Mouse (Mus musculus) ES-E14 (cell line): ENCODE results near the gene Fam118a. TPM values are rescaled to one million over a fixed set of nuclear protein-coding genes. Genes with fewer than 3 reads are reported as not detected.

Experiments used
- DNase-seq: peaks from one replicate; pipeline ENCODE4 v3.0.0-alpha.2; 2013; ENCODE audit warnings: low read depth, low spot score
- H3K27ac ChIP-seq: 2 replicates; pipeline ENCODE4 v1.5.1; 2012; ENCODE audit warnings: low read depth, mild to moderate bottlenecking, low read length, moderate library complexity, mixed read lengths; ENCODE audit not compliant: poor library complexity, insufficient read depth, severe bottlenecking
- H3K36me3 ChIP-seq: 2 replicates; pipeline ENCODE4 v1.6.1; 2012; ENCODE audit warnings: mild to moderate bottlenecking, low read length, moderate library complexity, mixed read lengths; ENCODE audit not compliant: control insufficient read depth, poor library complexity, insufficient read depth, severe bottlenecking
- H3K4me1 ChIP-seq, 2 experiments: fragments of 150-350 bp in 1 of 2; sonication (generic) in 1 of 2; 2 replicates each; pipeline ENCODE4 v1.6.1; 2012; ENCODE audit warnings: low read length in 2 of 2, mild to moderate bottlenecking in 1 of 2, mixed read lengths in 1 of 2; ENCODE audit not compliant: control insufficient read depth in 2 of 2, insufficient read depth in 2 of 2, poor library complexity in 1 of 2
- H3K4me3 ChIP-seq, 2 experiments: fragments of 150-350 bp in 1 of 2; sonication (generic) in 1 of 2; 2 replicates each; pipeline ENCODE4 v1.5.1; 2012; ENCODE audit warnings: low read length in 2 of 2, low read depth in 1 of 2, mild to moderate bottlenecking in 1 of 2, mixed read lengths in 1 of 2; ENCODE audit not compliant: insufficient read depth in 1 of 2, poor library complexity in 1 of 2, severe bottlenecking in 1 of 2
- H3K9ac ChIP-seq: 2 replicates; pipeline ENCODE4 v1.6.1; 2012; ENCODE audit warnings: low read depth, mild to moderate bottlenecking, low read length, mixed read lengths; ENCODE audit not compliant: poor library complexity, insufficient read depth, severe bottlenecking
- H3K9me3 ChIP-seq: fragments of 150-350 bp; sonication (generic); 2 replicates; pipeline ENCODE4 v1.6.1; 2012; ENCODE audit warnings: low read depth, mild to moderate bottlenecking, low read length; ENCODE audit not compliant: control insufficient read depth, insufficient read depth
- CHD2 ChIP-seq: IDR thresholded peaks from 2 replicates; pipeline ENCODE4 v1.6.1; 2014; ENCODE audit warnings: mild to moderate bottlenecking, low read depth, low read length, inconsistent platforms
- HCFC1 ChIP-seq: IDR thresholded peaks from 2 replicates; pipeline ENCODE4 v1.6.1; 2012; ENCODE audit warnings: low read length, inconsistent platforms, borderline replicate concordance; ENCODE audit not compliant: insufficient read depth
- MAFK ChIP-seq: IDR thresholded peaks from 2 replicates; pipeline ENCODE4 v1.6.1; 2014; ENCODE audit warnings: mild to moderate bottlenecking, low read depth, low read length, inconsistent platforms; ENCODE audit not compliant: insufficient read depth
- ZC3H11A ChIP-seq: IDR thresholded peaks from 2 replicates; pipeline ENCODE4 v1.6.1; 2012; ENCODE audit warnings: low read depth, mild to moderate bottlenecking, inconsistent platforms, low read length, borderline replicate concordance
- ZNF384 ChIP-seq: IDR thresholded peaks from 2 replicates; pipeline ENCODE4 v1.6.1; 2012; ENCODE audit warnings: low read depth, low read length, inconsistent platforms
- in situ Hi-C, 2 experiments: fragments of 600-800 bp; cut with MboI; formaldehyde crosslinking; loops; one replicate each; pipeline ENCODE4 v1.15.1; 2025; ENCODE audit warnings: low sequenced_read_pairs in 2 of 2, inconsistent platforms in 1 of 2; ENCODE audit not compliant: unreplicated experiment in 2 of 2
- total RNA-seq: library from RNA; depleted of rRNA; stranded (reverse); fragments of 300-350 nt; gene quantifications from 2 replicates; pipeline ENCODE4 v1.2.3, GENCODE M21; 2012; rRNA removed

Fam118a gene
- total RNA-seq, 1 experiment = 31.5 TPM

- Histone ChIP-seq H3K9me3 (no peaks in the 10 kb centered on the region), H3K36me3 (no peaks in the 10 kb centered on the region), H3K4me1 (no peaks in the 10 kb centered on the region), H3K27ac (no peak overlapping the region), H3K4me3 (no peak overlapping the region), H3K9ac (no peak overlapping the region)
- TF ChIP-seq CHD2 (no peak), HCFC1 (no peak), ZC3H11A (no peak)
- no peak for DNase-seq
- in situ Hi-C loops = no loop called here
Observed at GRCm38 (mm10) chr15:85072651-85073050, 43.9 kb downstream of the Fam118a start.

DNA sequence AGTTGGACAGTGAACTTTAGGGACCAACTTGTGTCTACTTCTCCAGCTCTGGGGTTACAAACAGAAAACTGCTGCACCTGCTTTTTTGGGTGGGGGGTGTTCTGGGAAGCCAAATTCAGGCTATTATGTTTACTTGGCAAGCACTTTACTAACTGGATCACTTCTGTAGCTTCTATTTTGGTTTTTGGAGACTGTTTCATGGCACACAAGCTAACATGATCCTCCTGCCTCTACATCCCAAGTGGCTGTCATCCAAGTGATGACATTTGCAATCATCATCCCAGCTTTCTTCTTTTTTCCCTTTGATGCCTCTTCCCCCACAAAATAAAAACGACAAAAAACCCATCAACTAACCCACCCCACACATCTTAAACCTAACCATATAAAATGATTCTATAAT is 56.9 kb downstream of the Fam118a start:
- Histone ChIP-seq H3K36me3 (no peaks in the 10 kb centered on the region), H3K4me3 (no peak overlapping the region), H3K4me1 (no peaks in the 10 kb centered on the region), H3K9me3 (no peaks in the 10 kb centered on the region), H3K27ac (no peak overlapping the region), H3K9ac (no peak overlapping the region)
- DNase-seq = no peak
- in situ Hi-C loops = no loop called here
- TF ChIP-seq ZNF384 (no peak), MAFK (no peak), CHD2 (no peak), ZC3H11A (no peak), HCFC1 (no peak)

Other genes starting within 250 kb of the Fam118a start
- 7.5 and 11.8 TPM in 2 replicates for gene Phf21b, start 172.9 kb upstream of the Fam118a start, total RNA-seq
- 1.5 and 1.6 TPM in 2 replicates for gene Gm29666, start 108.9 kb upstream of the Fam118a start, total RNA-seq
- 46.9 and 71.4 TPM in 2 replicates for gene Nup50, start 105.5 kb upstream of the Fam118a start, total RNA-seq
- 16.0 and 18.4 TPM in 2 replicates for gene 5031439G07Rik, start 40.4 kb upstream of the Fam118a start, total RNA-seq
- gene Upk3a, start 11.8 kb upstream of the Fam118a start, total RNA-seq = 0.18 TPM in 1 of 2 replicates, not detected in the other
- 4.8 and 8.7 TPM in 2 replicates for gene Smc1b, start 103.0 kb downstream of the Fam118a start, total RNA-seq
- gene Ribc2, start 103.1 kb downstream of the Fam118a start, total RNA-seq = 0.26 and 0.45 TPM in 2 replicates
- 99.6 and 118 TPM in 2 replicates for gene Fbln1, start 177.0 kb downstream of the Fam118a start, total RNA-seq